Mouse (Mus musculus) heart, embryonic 13.5 days (tissue): ENCODE data around the gene Arap1. TPM values are rescaled to one million over a fixed set of nuclear protein-coding genes. Genes with fewer than 3 reads are reported as not detected.

ENCODE experiments used
- ATAC-seq: fragments of 200-750 bp; cut with Nextera tagmentation; 2 replicates; pipeline ENCODE4 v1.8.0; 2017; ENCODE audit warnings: moderate TSS enrichment; ENCODE audit not compliant: insufficient number of reproducible peaks, low FRiP score, low TSS enrichment; ENCODE audit errors: extremely low read depth
- H3K27ac ChIP-seq: fragments of 300-500 bp; sonication (generic); replicated peaks from 2 replicates; pipeline ENCODE4 v1.5.1; 2015; ENCODE audit warnings: moderate library complexity, mild to moderate bottlenecking, inconsistent platforms
- H3K27me3 ChIP-seq: fragments of 300-500 bp; sonication (generic); replicated peaks from 2 replicates; pipeline ENCODE4 v1.6.1; 2015; ENCODE audit warnings: mild to moderate bottlenecking, inconsistent platforms
- H3K36me3 ChIP-seq: fragments of 300-500 bp; sonication (generic); 2 replicates; pipeline ENCODE4 v1.6.1; 2015; ENCODE audit warnings: mild to moderate bottlenecking, inconsistent platforms
- H3K4me1 ChIP-seq: fragments of 300-500 bp; sonication (generic); 2 replicates; pipeline ENCODE4 v1.6.1; 2015; ENCODE audit warnings: inconsistent platforms
- H3K4me2 ChIP-seq: fragments of 300-500 bp; sonication (generic); 2 replicates; pipeline ENCODE4 v1.6.1; 2015; ENCODE audit warnings: inconsistent platforms, mild to moderate bottlenecking, moderate library complexity
- H3K4me3 ChIP-seq: fragments of 300-500 bp; sonication (generic); 2 replicates; pipeline ENCODE4 v1.5.1; 2015; ENCODE audit warnings: moderate library complexity, mild to moderate bottlenecking, inconsistent platforms
- H3K9ac ChIP-seq: fragments of 300-500 bp; sonication (generic); 2 replicates; pipeline ENCODE4 v1.6.1; 2015; ENCODE audit warnings: inconsistent platforms, mild to moderate bottlenecking, moderate library complexity
- H3K9me3 ChIP-seq: fragments of 300-500 bp; sonication (generic); 2 replicates; pipeline ENCODE4 v1.6.1; 2016; ENCODE audit warnings: inconsistent platforms
- WGBS: fragments of 180-500 bp; shearing (Covaris S2); methylation state at CpG from one replicate; pipeline ENCODE4 v1.1.7; 2015; ENCODE audit warnings: mixed read lengths; 5-methylcytosine and 5-hydroxymethylcytosine counted together
- polyA plus RNA-seq: library from polyadenylated mRNA; unstranded; fragments of >200 nt; fragmentation: Nextera tagmentation; extraction: Ambion mirVana; gene quantifications from 2 replicates; pipeline ENCODE4 v1.2.1, GENCODE M21; 2015

Gene Arap1
- polyA plus RNA-seq, 1 experiment from 2014 or later = 26.3 TPM

- Histone ChIP-seq H3K4me1 (peaks cover 9% of the 10 kb centered on the region), H3K4me3 (peak overlapping the region; percentile 68), H3K9me3 (no peaks in the 10 kb centered on the region), H3K36me3 (no peaks in the 10 kb centered on the region), H3K27me3 (peaks cover 75% of the 10 kb centered on the region), H3K4me2 (peak overlapping the region; percentile 96), H3K27ac (no peak overlapping the region), H3K9ac (peak overlapping the region; percentile 73)
- ATAC-seq = peak; percentile 28; the same call in 1 of the 2 replicates
- WGBS = under 1% methylated on average over 61 of the region's 68 CpGs
These were observed 102.8 kb downstream of the Arap1 start for GRCm38 (mm10) chr7:101450422-101451401.

- H3K4me2 ChIP-seq = peak overlapping the region; percentile 96
- H3K36me3 ChIP-seq = no peaks in the 10 kb centered on the region
- ATAC-seq = no peak
- H3K9ac ChIP-seq = no peak overlapping the region
- H3K4me3 ChIP-seq = peak overlapping the region; percentile 68; the same call in 1 of the 2 replicates
- H3K4me1 ChIP-seq = peaks cover 13% of the 10 kb centered on the region
- H3K27me3 ChIP-seq = peaks cover 84% of the 10 kb centered on the region
- 76% methylated on average over 3 of the region's 3 CpGs for WGBS
- no peaks in the 10 kb centered on the region for H3K9me3 ChIP-seq
- no peak overlapping the region for H3K27ac ChIP-seq
These were observed 104.8 kb downstream of the Arap1 start for GRCm38 (mm10) chr7:101452669-101453068.

- no peaks in the 10 kb centered on the region for H3K9me3 ChIP-seq
- no peak overlapping the region for H3K9ac ChIP-seq
- H3K4me3 ChIP-seq = 0 out of 2 replicates have a peak overlapping the region, but pooled peaks have one; percentile 11
- H3K36me3 ChIP-seq = no peaks in the 10 kb centered on the region
- no peak overlapping the region for H3K27ac ChIP-seq
- WGBS = 78% methylated on average over 3 of the region's 3 CpGs
- H3K4me1 ChIP-seq = peaks cover 17% of the 10 kb centered on the region
- peak overlapping the region; percentile 96; the same call in 1 of the 2 replicates for H3K4me2 ChIP-seq
- ATAC-seq = no peak
- peaks cover 83% of the 10 kb centered on the region for H3K27me3 ChIP-seq
These were observed 105.4 kb downstream of the Arap1 start for GRCm38 (mm10) chr7:101453296-101453695.

- no peak overlapping the region for H3K27ac ChIP-seq
- no peak for ATAC-seq
- H3K4me1 ChIP-seq = peaks cover 17% of the 10 kb centered on the region
- no peak overlapping the region for H3K9ac ChIP-seq
- H3K4me3 ChIP-seq = no peak overlapping the region
- H3K4me2 ChIP-seq = 0 out of 2 replicates have a peak overlapping the region, but pooled peaks have one; percentile 96
- no peaks in the 10 kb centered on the region for H3K36me3 ChIP-seq
- WGBS = 34% methylated on average over 8 of the region's 8 CpGs
- H3K27me3 ChIP-seq = peaks cover 83% of the 10 kb centered on the region
- no peaks in the 10 kb centered on the region for H3K9me3 ChIP-seq
These were observed 105.9 kb downstream of the Arap1 start for GRCm38 (mm10) chr7:101453725-101454124.

GRCm38 (mm10) chr7:101454479-101454878 is 106.6 kb downstream of the Arap1 start:
- no peak for ATAC-seq
- peaks cover 87% of the 10 kb centered on the region for H3K27me3 ChIP-seq

GRCm38 (mm10) chr7:101455141-101455540 is 107.3 kb downstream of the Arap1 start:
- no peak for ATAC-seq
- peaks cover 24% of the 10 kb centered on the region for H3K4me1 ChIP-seq
- H3K9ac ChIP-seq = no peak overlapping the region
- H3K4me2 ChIP-seq = no peak overlapping the region
- no peak overlapping the region for H3K27ac ChIP-seq
- no peaks in the 10 kb centered on the region for H3K36me3 ChIP-seq
- H3K9me3 ChIP-seq = no peaks in the 10 kb centered on the region
- no peak overlapping the region for H3K4me3 ChIP-seq
- H3K27me3 ChIP-seq = peaks cover 84% of the 10 kb centered on the region
- WGBS = 66% methylated on average over 6 of the region's 6 CpGs

More at GRCm38 (mm10) chr7:101454479-101454878, 106.6 kb downstream of the Arap1 start:
- Histone ChIP-seq H3K4me3 (no peak overlapping the region), H3K4me1 (peaks cover 18% of the 10 kb centered on the region), H3K9ac (no peak overlapping the region), H3K27ac (no peak overlapping the region), H3K4me2 (no peak overlapping the region), H3K36me3 (no peaks in the 10 kb centered on the region), H3K9me3 (no peaks in the 10 kb centered on the region)
- 78% methylated on average over 9 of the region's 9 CpGs for WGBS

- H3K27me3 ChIP-seq = peaks cover 84% of the 10 kb centered on the region
These were observed 108.5 kb downstream of the Arap1 start for GRCm38 (mm10) chr7:101456318-101456717.

GRCm38 (mm10) chr7:101456789-101457188 is 108.9 kb downstream of the Arap1 start:
- no peak overlapping the region for H3K27ac ChIP-seq
- no peak overlapping the region for H3K4me3 ChIP-seq
- WGBS = 36% methylated on average over 5 of the region's 5 CpGs
- no peak for ATAC-seq
- peaks cover 27% of the 10 kb centered on the region for H3K4me1 ChIP-seq
- no peak overlapping the region for H3K9ac ChIP-seq
- no peak overlapping the region for H3K4me2 ChIP-seq
- no peaks in the 10 kb centered on the region for H3K36me3 ChIP-seq
- no peaks in the 10 kb centered on the region for H3K9me3 ChIP-seq
- peaks cover 84% of the 10 kb centered on the region for H3K27me3 ChIP-seq

More at GRCm38 (mm10) chr7:101456318-101456717, 108.5 kb downstream of the Arap1 start:
- WGBS = 63% methylated on average over 4 of the region's 4 CpGs
- Histone ChIP-seq H3K9me3 (no peaks in the 10 kb centered on the region), H3K4me1 (peaks cover 29% of the 10 kb centered on the region), H3K4me3 (no peak overlapping the region), H3K27ac (no peak overlapping the region), H3K9ac (peak overlapping the region; percentile 44; the same call in 1 of the 2 replicates), H3K36me3 (no peaks in the 10 kb centered on the region), H3K4me2 (no peak overlapping the region)
- ATAC-seq = no peak

- Histone ChIP-seq H3K36me3 (no peaks in the 10 kb centered on the region), H3K4me1 (peaks cover 27% of the 10 kb centered on the region), H3K9ac (no peak overlapping the region), H3K9me3 (no peaks in the 10 kb centered on the region), H3K4me2 (no peak overlapping the region), H3K4me3 (no peak overlapping the region), H3K27ac (no peak overlapping the region), H3K27me3 (peaks cover 80% of the 10 kb centered on the region)
- ATAC-seq = no peak
- 65% methylated on average over 5 of the region's 5 CpGs for WGBS
These were observed 109.4 kb downstream of the Arap1 start for GRCm38 (mm10) chr7:101457283-101457682.

- peaks cover 31% of the 10 kb centered on the region for H3K4me1 ChIP-seq
These were observed 109.9 kb downstream of the Arap1 start for GRCm38 (mm10) chr7:101457801-101458200.

GRCm38 (mm10) chr7:101458278-101458781 is 110.5 kb downstream of the Arap1 start:
- 67% methylated on average over 4 of the region's 4 CpGs for WGBS
- Histone ChIP-seq H3K4me3 (no peak overlapping the region), H3K4me2 (no peak overlapping the region), H3K9ac (no peak overlapping the region), H3K27ac (no peak overlapping the region), H3K4me1 (peaks cover 35% of the 10 kb centered on the region), H3K36me3 (no peaks in the 10 kb centered on the region), H3K9me3 (no peaks in the 10 kb centered on the region), H3K27me3 (peaks cover 72% of the 10 kb centered on the region)
- ATAC-seq = no peak

More at GRCm38 (mm10) chr7:101457801-101458200, 109.9 kb downstream of the Arap1 start:
- Histone ChIP-seq H3K4me3 (no peak overlapping the region), H3K9ac (no peak overlapping the region), H3K27me3 (peaks cover 77% of the 10 kb centered on the region), H3K9me3 (no peaks in the 10 kb centered on the region), H3K36me3 (no peaks in the 10 kb centered on the region), H3K27ac (no peak overlapping the region), H3K4me2 (no peak overlapping the region)
- WGBS = 62% methylated on average over 8 of the region's 8 CpGs
- ATAC-seq = no peak
